Mouse (Mus musculus): ENCODE measurements around the gene Nrg3.

GRCm38 (mm10) chr14:39079461-39079860 lies 393.4 kb downstream of the Nrg3 start:
- TF ChIP-seq CTCF (IDR thresholded peaks at IDR 0.05; ENCODE audit: low read depth) (no peak), EP300 (IDR thresholded peaks at IDR 0.05; ENCODE audit: low read depth) (no peak)

Measured in liver, postnatal 0 days (tissue).